35 mouse cellular contexts compared by ENCODE assay signal in genomic region chr17:86516630-86517029, GRCm38 (mm10). TPM values are rescaled to one million over a fixed set of nuclear protein-coding genes. Genes with fewer than 3 reads are reported as not detected.
A peak's percentile ranks its signal among the peaks of the same experiment; 100 is the strongest.
DNase-seq lines count a peak whose midpoint lies in the region; ATAC-seq lines count a peak whose summit lies in the region.
"Had no signal": no experiment of that assay in that cellular context is flagged by ENCODE, and none has a peak within 500 bp of the region (broad histone marks: within the 10 kb centered on the region; RNA-seq: fewer than 3 reads in every experiment).

No protein-coding gene starts in this region.

- H3K27me3 ChIP-seq in forebrain, embryonic 16.5 days (replicated peaks; ENCODE audit: control insufficient read depth, insufficient read depth, low read length): no peaks in the 10 kb centered on the region
- H3K27me3 ChIP-seq: CH12.LX; embryonic facial prominence, embryonic 13.5 days; forebrain, embryonic 12.5 days; forebrain, embryonic 15.5 days; heart, embryonic 13.5 days; Patski had no signal

- H3K4me3 ChIP-seq in forebrain, embryonic 16.5 days (replicated peaks; ENCODE audit: low read length): no peak overlapping the region
- H3K4me3 ChIP-seq: embryonic facial prominence, embryonic 10.5 days; embryonic facial prominence, embryonic 13.5 days; erythroblast, embryonic 14.5 days; forebrain, embryonic 12.5 days; forebrain, embryonic 15.5 days; heart, adult 2 months; heart, embryonic 10.5 days; heart, embryonic 13.5 days had no signal

- WGBS in forebrain, embryonic 16.5 days: 87% methylated on average over 5 of the region's 5 CpGs

- peak; percentile 41 to 58 for DNase-seq in cerebellum, adult 18-20 months
- no peak for DNase-seq in frontal cortex, postnatal 14 days (ENCODE audit: low spot score in 2 of 2)
- peak; percentile 86 for DNase-seq in brain, adult 2 months (ENCODE audit: low read depth, low spot score)
- DNase-seq in cerebellum, postnatal 25 days: peak; percentile 49 to 52
- no peak for DNase-seq in gastrocnemius, postnatal 4 days (ENCODE audit: low spot score in 2 of 2)
- DNase-seq: adrenal gland, adult 2 months; adrenal gland, postnatal 14 days; B cell, adult 2 months; embryo, embryonic 11 days; gastrocnemius, postnatal 25 days; heart, adult 2 months; heart, postnatal 14 days; heart, postnatal 4 days; kidney, adult 18-20 months; kidney, adult 9 months had no signal

- no peak; the same call in 1 of the 2 replicates for ATAC-seq in cerebellum, adult (ENCODE audit: insufficient number of reproducible peaks, low FRiP score, low TSS enrichment)
- ATAC-seq in frontal cortex, adult (ENCODE audit: low TSS enrichment): peak; percentile 85
- ATAC-seq in forebrain, embryonic 16.5 days: no peak
- ATAC-seq: forebrain, embryonic 15.5 days; hindbrain, postnatal 0 days; inflammation-experienced regulatory T-cells, adult 6 months; intestine, embryonic 16.5 days; Patski had no signal

- no peaks in the 10 kb centered on the region for H3K4me1 ChIP-seq in forebrain, embryonic 16.5 days (replicated peaks; ENCODE audit: control insufficient read depth, insufficient read depth, low read length)
- H3K4me1 ChIP-seq: forebrain, embryonic 12.5 days; forebrain, embryonic 15.5 days had no signal

- no peak overlapping the region for H3K9ac ChIP-seq in forebrain, embryonic 16.5 days (replicated peaks; ENCODE audit: low read depth, low read length)
- H3K9ac ChIP-seq: embryonic facial prominence, embryonic 13.5 days; forebrain, embryonic 12.5 days; forebrain, embryonic 15.5 days; heart, embryonic 13.5 days; hindbrain, embryonic 14.5 days had no signal

- no peaks in the 10 kb centered on the region for H3K36me3 ChIP-seq in forebrain, embryonic 16.5 days (ENCODE audit: control insufficient read depth, insufficient read depth)
- H3K36me3 ChIP-seq: embryonic facial prominence, embryonic 10.5 days; embryonic facial prominence, embryonic 13.5 days; forebrain, embryonic 12.5 days; forebrain, embryonic 15.5 days; G1E; heart, embryonic 13.5 days had no signal

- H3K27ac ChIP-seq in forebrain, embryonic 16.5 days (ENCODE audit: low read length): no peak overlapping the region
- H3K27ac ChIP-seq: embryonic facial prominence, embryonic 10.5 days; embryonic facial prominence, embryonic 13.5 days; forebrain, embryonic 12.5 days; forebrain, embryonic 15.5 days; heart, adult 2 months; heart, embryonic 10.5 days; heart, embryonic 13.5 days; hindbrain, embryonic 14.5 days; hindbrain, postnatal 0 days had no signal

- no peak overlapping the region for H3K4me2 ChIP-seq in forebrain, embryonic 16.5 days (ENCODE audit: low read length)
- H3K4me2 ChIP-seq: embryonic facial prominence, embryonic 13.5 days; forebrain, embryonic 12.5 days; forebrain, embryonic 15.5 days; heart, embryonic 13.5 days; hindbrain, embryonic 14.5 days had no signal

- H3K9me3 ChIP-seq in forebrain, embryonic 16.5 days (ENCODE audit: control insufficient read depth, low read length): no peaks in the 10 kb centered on the region
- H3K9me3 ChIP-seq: embryonic facial prominence, embryonic 10.5 days; embryonic facial prominence, embryonic 13.5 days; forebrain, embryonic 12.5 days; forebrain, embryonic 15.5 days; heart, embryonic 10.5 days; heart, embryonic 13.5 days had no signal

RNA-seq across cellular contexts. Expression of gene Gm10309, which starts 11.6 kb away (rescaled TPM):
- under 1 TPM in 1 of 2 experiments, not detected in 1; 0.13 TPM for total RNA-seq in gastrocnemius, postnatal 4 days (2021)
- 0.40 and 1.2 TPM in 2 replicates for polyA plus RNA-seq in forebrain, embryonic 16.5 days (2015; fragmentation: Nextera tagmentation; extraction: Ambion mirVana)
- total RNA-seq: adrenal gland, adult 2 months; adrenal gland, postnatal 14 days; gastrocnemius, postnatal 25 days; granulocyte monocyte progenitor cell, adult 5-6 weeks; heart, adult 2 months; heart, postnatal 14 days; hindbrain, postnatal 0 days had no signal
- polyA plus RNA-seq: brain, embryonic 14.5 days; cortical plate, adult 2 months; G1E; Patski had no signal

Comparison
In these comparisons a context has a peak if more than half of its experiments do, and no peak if none do; other contexts are left out.
1. DNase-seq: peak in cerebellum, adult 18-20 months (2 of 2), brain, adult 2 months (single experiment) and cerebellum, postnatal 25 days (2 of 2); none in frontal cortex, postnatal 14 days (0 of 2) and gastrocnemius, postnatal 4 days (0 of 2).